Mouse (Mus musculus) embryonic facial prominence, embryonic 12.5 days (tissue): ENCODE results near the gene Fam189a2. TPM values are rescaled to one million over a fixed set of nuclear protein-coding genes. Genes with fewer than 3 reads are reported as not detected.

ENCODE experiments used
- ATAC-seq: fragments of 200-750 bp; cut with Nextera tagmentation; 2 replicates; pipeline ENCODE4 v1.8.0; 2017; ENCODE audit not compliant: insufficient number of reproducible peaks, insufficient read depth, low FRiP score, low TSS enrichment
- H3K27ac ChIP-seq: fragments of 300-500 bp; sonication (generic); 2 replicates; pipeline ENCODE4 v1.5.1; 2016; ENCODE audit warnings: mild to moderate bottlenecking
- H3K27me3 ChIP-seq: fragments of 300-500 bp; sonication (generic); 2 replicates; pipeline ENCODE4 v1.6.1; 2016; ENCODE audit warnings: mild to moderate bottlenecking, moderate library complexity
- H3K36me3 ChIP-seq: fragments of 300-500 bp; sonication (generic); 2 replicates; pipeline ENCODE4 v1.6.1; 2016; ENCODE audit warnings: mild to moderate bottlenecking
- H3K4me1 ChIP-seq: fragments of 300-500 bp; sonication (generic); 2 replicates; pipeline ENCODE4 v1.6.1; 2016
- H3K4me2 ChIP-seq: fragments of 300-500 bp; sonication (generic); replicated peaks from 2 replicates; pipeline ENCODE4 v1.6.1; 2016; ENCODE audit warnings: mild to moderate bottlenecking, moderate library complexity
- H3K4me3 ChIP-seq: fragments of 300-500 bp; sonication (generic); 2 replicates; pipeline ENCODE4 v1.5.1; 2016; ENCODE audit warnings: mild to moderate bottlenecking
- H3K9ac ChIP-seq: fragments of 300-500 bp; sonication (generic); 2 replicates; pipeline ENCODE4 v1.6.1; 2016; ENCODE audit warnings: mild to moderate bottlenecking, moderate library complexity
- H3K9me3 ChIP-seq: fragments of 300-500 bp; sonication (generic); 2 replicates; pipeline ENCODE4 v1.6.1; 2016; ENCODE audit warnings: mild to moderate bottlenecking, moderate library complexity
- WGBS: fragments of 180-500 bp; shearing (Covaris S2); methylation state at CpG from one replicate; pipeline ENCODE4 v1.1.7; 2016; 5-methylcytosine and 5-hydroxymethylcytosine counted together
- polyA plus RNA-seq: library from polyadenylated mRNA; unstranded; fragments of >200 nt; fragmentation: Nextera tagmentation; extraction: Ambion mirVana; gene quantifications from 2 replicates; pipeline ENCODE4 v1.2.1, GENCODE M21; 2016

Fam189a2 gene
- polyA plus RNA-seq, 1 experiment from 2014 or later, result 0.55 TPM

DNA sequence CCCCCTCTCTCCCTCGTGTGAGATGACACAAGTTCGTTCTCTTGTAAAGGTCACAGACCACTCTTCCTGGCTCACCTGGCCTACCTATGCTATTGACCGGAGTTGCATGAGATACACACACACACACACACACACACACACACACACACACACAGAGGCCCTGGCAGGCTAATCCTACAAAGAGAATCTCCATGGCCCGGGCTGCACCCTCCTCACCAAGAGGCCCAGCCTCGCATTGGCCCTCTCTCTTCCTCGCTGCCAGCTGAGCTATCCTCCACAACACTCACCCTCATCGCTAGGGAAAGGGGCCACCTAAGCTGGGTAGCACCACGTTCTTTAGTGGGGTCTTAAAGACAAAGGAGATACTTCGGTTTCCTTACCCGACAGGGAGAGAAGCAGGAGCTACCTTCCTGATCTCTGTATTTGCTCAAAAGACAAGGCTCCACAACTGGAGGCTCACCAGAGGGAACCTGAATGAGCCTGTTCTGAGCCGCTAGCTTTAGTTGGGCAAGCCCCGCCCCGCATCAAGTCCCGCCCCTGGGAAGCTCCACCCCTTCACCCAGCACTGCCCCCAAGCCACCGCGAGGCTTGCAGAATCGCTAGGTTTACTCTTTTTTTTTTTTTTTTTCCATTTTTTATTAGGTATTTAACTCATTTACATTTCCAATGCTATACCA, 74.4 kb downstream of the Fam189a2 start:
- no peak overlapping the region for H3K27ac ChIP-seq
- no peaks in the 10 kb centered on the region for H3K9me3 ChIP-seq
- ATAC-seq, result no peak
- 63% methylated on average over 16 of the region's 17 CpGs for WGBS
- no peaks in the 10 kb centered on the region for H3K36me3 ChIP-seq
- no peak overlapping the region for H3K4me3 ChIP-seq
- 0 out of 2 replicates have a peak, but pooled peaks cover 4% of the 10 kb centered on the region for H3K4me1 ChIP-seq
- no peaks in the 10 kb centered on the region for H3K27me3 ChIP-seq
- H3K9ac ChIP-seq, result no peak overlapping the region
- no peak overlapping the region for H3K4me2 ChIP-seq

GRCm38 (mm10) chr19:23955461-23955860, 75.4 kb downstream of the Fam189a2 start:
- Histone ChIP-seq H3K4me3 (no peak overlapping the region), H3K36me3 (no peaks in the 10 kb centered on the region), H3K4me2 (no peak overlapping the region), H3K27ac (no peak overlapping the region), H3K4me1 (0 out of 2 replicates have a peak, but pooled peaks cover 4% of the 10 kb centered on the region), H3K27me3 (no peaks in the 10 kb centered on the region), H3K9me3 (no peaks in the 10 kb centered on the region), H3K9ac (no peak overlapping the region)
- ATAC-seq, result no peak
- 89% methylated on average over 8 of the region's 8 CpGs for WGBS

- H3K4me2 ChIP-seq, result no peak overlapping the region
- H3K36me3 ChIP-seq, result no peaks in the 10 kb centered on the region
- ATAC-seq, result no peak
- no peak overlapping the region for H3K9ac ChIP-seq
- no peak overlapping the region for H3K27ac ChIP-seq
- H3K9me3 ChIP-seq, result no peaks in the 10 kb centered on the region
- 29% methylated on average over 12 of the region's 12 CpGs for WGBS
- H3K4me1 ChIP-seq, result peaks cover 5% of the 10 kb centered on the region
- H3K4me3 ChIP-seq, result no peak overlapping the region
- no peaks in the 10 kb centered on the region for H3K27me3 ChIP-seq
Observed at GRCm38 (mm10) chr19:23948301-23949000, 82.4 kb downstream of the Fam189a2 start.

- H3K4me1 ChIP-seq, result peaks cover 5% of the 10 kb centered on the region
- no peaks in the 10 kb centered on the region for H3K27me3 ChIP-seq
- 35% methylated on average over 4 of the region's 4 CpGs for WGBS
- no peaks in the 10 kb centered on the region for H3K36me3 ChIP-seq
- no peaks in the 10 kb centered on the region for H3K9me3 ChIP-seq
- H3K4me3 ChIP-seq, result no peak overlapping the region
- no peak overlapping the region for H3K9ac ChIP-seq
- H3K27ac ChIP-seq, result no peak overlapping the region
- H3K4me2 ChIP-seq, result no peak overlapping the region
- no peak for ATAC-seq
Observed at GRCm38 (mm10) chr19:23947871-23948270, 82.9 kb downstream of the Fam189a2 start.

DNA sequence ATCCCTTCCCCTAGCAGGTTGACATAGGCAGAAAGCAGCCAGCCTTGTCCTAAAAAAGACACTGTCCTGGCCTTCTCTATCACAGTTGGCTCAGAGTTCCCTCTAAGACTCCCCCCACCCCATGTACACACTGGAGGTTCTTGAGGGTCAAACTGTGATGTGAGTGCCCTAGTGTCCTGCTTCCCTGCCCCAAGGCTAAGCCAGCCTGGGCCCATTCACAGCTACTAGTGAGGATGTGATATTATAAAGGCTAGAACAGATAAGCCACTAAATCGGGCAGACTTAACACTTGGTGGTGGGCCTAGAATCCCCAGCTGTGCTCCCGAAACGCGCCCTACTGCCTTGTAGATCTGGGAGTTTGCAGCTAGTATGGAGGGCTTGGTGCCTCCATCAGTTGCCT, 84.1 kb downstream of the Fam189a2 start:
- 84% methylated on average over 4 of the region's 4 CpGs for WGBS
- Histone ChIP-seq H3K9me3 (no peaks in the 10 kb centered on the region), H3K27me3 (no peaks in the 10 kb centered on the region), H3K4me3 (no peak overlapping the region), H3K9ac (no peak overlapping the region), H3K27ac (no peak overlapping the region), H3K4me1 (peaks cover 5% of the 10 kb centered on the region), H3K4me2 (no peak overlapping the region), H3K36me3 (no peaks in the 10 kb centered on the region)
- no peak for ATAC-seq

DNA sequence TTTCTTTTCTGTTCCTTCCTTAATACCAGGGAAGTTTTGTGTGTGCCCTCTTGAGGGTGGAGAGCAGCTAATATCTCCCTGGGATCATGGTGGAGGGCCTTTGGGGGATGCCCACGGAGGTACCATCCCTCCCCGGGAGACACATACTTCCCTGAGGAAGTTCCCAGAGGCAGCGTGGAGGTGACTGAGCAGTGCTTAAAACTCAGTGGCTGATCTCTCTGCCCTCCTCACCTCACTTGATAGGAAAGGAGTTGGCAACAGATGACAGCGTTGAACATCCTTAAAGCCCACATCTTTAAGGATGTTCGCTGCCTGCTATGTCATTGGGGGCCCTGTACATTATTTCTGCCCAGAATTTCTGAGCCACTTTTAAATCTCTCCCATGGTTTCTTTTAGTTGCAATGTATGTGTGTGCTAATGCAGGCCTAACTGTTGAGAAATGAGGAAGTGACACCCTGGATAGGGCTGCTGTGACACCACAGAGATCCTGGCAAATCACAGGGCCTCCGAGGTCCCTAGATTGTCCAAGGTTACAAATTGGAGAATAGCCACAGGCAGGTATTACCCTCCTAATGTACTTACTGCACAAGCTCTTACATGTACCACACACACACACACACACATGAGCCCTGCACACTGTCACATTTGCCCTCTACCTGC, 84.7 kb downstream of the Fam189a2 start:
- WGBS, result 77% methylated on average over 6 of the region's 6 CpGs
- H3K9ac ChIP-seq, result no peak overlapping the region
- H3K27me3 ChIP-seq, result no peaks in the 10 kb centered on the region
- no peak for ATAC-seq
- H3K36me3 ChIP-seq, result no peaks in the 10 kb centered on the region
- H3K4me2 ChIP-seq, result no peak overlapping the region
- H3K27ac ChIP-seq, result no peak overlapping the region
- H3K9me3 ChIP-seq, result no peaks in the 10 kb centered on the region
- H3K4me3 ChIP-seq, result no peak overlapping the region
- H3K4me1 ChIP-seq, result peaks cover 5% of the 10 kb centered on the region

- H3K4me3 ChIP-seq, result no peak overlapping the region
Observed at GRCm38 (mm10) chr19:23942886-23943285, 87.9 kb downstream of the Fam189a2 start.

GRCm38 (mm10) chr19:23941422-23941949, 89.3 kb downstream of the Fam189a2 start:
- Histone ChIP-seq H3K4me3 (no peak overlapping the region), H3K4me1 (no peaks in the 10 kb centered on the region), H3K9ac (no peak overlapping the region), H3K4me2 (no peak overlapping the region), H3K36me3 (no peaks in the 10 kb centered on the region), H3K9me3 (no peaks in the 10 kb centered on the region), H3K27me3 (no peaks in the 10 kb centered on the region), H3K27ac (no peak overlapping the region)
- 78% methylated on average over 12 of the region's 12 CpGs for WGBS
- no peak for ATAC-seq

More at GRCm38 (mm10) chr19:23942886-23943285, 87.9 kb downstream of the Fam189a2 start:
- Histone ChIP-seq H3K4me1 (no peaks in the 10 kb centered on the region), H3K9me3 (no peaks in the 10 kb centered on the region), H3K4me2 (no peak overlapping the region), H3K9ac (no peak overlapping the region), H3K27me3 (no peaks in the 10 kb centered on the region), H3K36me3 (no peaks in the 10 kb centered on the region), H3K27ac (no peak overlapping the region)
- no peak for ATAC-seq
- 89% methylated on average over 7 of the region's 7 CpGs for WGBS

DNA sequence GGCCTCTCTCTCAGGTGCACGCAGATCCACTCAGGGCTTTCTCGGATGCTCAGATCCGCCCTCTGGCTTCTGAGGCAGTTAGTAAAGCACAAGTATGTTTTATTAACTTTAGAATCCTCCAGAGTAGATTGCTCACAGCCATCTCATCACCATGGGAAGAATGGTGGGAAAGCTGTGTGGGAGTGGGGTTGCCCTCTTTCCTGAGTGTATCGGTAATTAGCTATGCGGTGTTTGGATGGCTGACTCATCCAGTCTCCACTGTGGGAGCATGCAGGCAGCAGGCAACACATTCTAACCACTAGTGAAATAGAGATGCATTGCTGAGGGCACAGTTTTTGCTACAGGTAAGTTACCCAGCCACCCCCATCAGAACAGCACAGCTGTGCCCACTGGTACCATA, 100.0 kb downstream of the Fam189a2 start:
- 94% methylated on average over 5 of the region's 5 CpGs for WGBS
- Histone ChIP-seq H3K4me1 (no peaks in the 10 kb centered on the region), H3K36me3 (no peaks in the 10 kb centered on the region), H3K4me3 (no peak overlapping the region), H3K27me3 (no peaks in the 10 kb centered on the region), H3K27ac (no peak overlapping the region), H3K9me3 (no peaks in the 10 kb centered on the region), H3K4me2 (no peak overlapping the region), H3K9ac (no peak overlapping the region)
- no peak for ATAC-seq

DNA sequence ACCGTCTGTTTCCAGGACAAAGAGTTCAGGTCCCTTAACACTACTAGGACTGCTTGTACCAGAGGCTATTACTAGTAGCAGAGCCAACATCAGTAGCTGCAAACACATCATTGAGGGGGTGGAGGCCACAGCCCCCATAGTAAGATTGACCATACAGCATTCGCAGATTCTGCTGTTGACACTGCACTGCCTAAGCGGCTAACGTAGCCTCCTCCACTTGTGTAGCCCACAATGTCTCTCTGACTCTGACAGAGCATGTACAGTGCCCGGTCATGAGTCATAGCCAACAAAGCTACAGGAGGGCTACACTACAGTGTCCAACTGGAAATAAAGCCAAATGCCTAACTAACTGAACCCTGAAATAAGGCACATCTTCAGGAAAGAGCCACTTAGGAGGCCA, 105.3 kb downstream of the Fam189a2 start:
- no peaks in the 10 kb centered on the region for H3K27me3 ChIP-seq
- H3K4me3 ChIP-seq, result no peak overlapping the region
- WGBS, result 91% methylated on average over 5 of the region's 5 CpGs
- H3K4me1 ChIP-seq, result no peaks in the 10 kb centered on the region
- no peaks in the 10 kb centered on the region for H3K36me3 ChIP-seq
- H3K9me3 ChIP-seq, result no peaks in the 10 kb centered on the region
- ATAC-seq, result no peak
- H3K4me2 ChIP-seq, result no peak overlapping the region
- no peak overlapping the region for H3K27ac ChIP-seq
- H3K9ac ChIP-seq, result no peak overlapping the region

DNA sequence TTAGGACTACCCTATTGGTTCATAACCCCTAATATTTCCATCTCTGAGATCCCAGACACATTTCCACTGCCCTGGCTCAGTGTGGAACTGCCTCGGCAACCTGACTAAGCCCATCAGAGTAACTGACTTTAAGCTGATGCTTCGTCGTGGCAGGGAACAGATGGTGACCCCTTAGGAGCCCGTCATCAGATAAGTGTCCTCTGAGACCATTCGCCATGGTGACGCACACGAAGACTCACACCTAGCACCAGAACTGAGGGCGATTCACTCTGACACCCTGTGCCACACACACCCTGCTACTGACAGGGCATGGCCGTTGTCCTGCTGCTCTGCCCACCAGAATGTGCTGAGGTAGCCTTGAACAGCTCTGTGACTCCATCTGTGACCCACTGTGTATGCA, 106.0 kb downstream of the Fam189a2 start:
- Histone ChIP-seq H3K4me2 (no peak overlapping the region), H3K9ac (no peak overlapping the region), H3K27ac (no peak overlapping the region), H3K27me3 (no peaks in the 10 kb centered on the region), H3K4me1 (no peaks in the 10 kb centered on the region), H3K9me3 (no peaks in the 10 kb centered on the region), H3K36me3 (no peaks in the 10 kb centered on the region), H3K4me3 (no peak overlapping the region)
- 82% methylated on average over 9 of the region's 9 CpGs for WGBS
- ATAC-seq, result no peak

DNA sequence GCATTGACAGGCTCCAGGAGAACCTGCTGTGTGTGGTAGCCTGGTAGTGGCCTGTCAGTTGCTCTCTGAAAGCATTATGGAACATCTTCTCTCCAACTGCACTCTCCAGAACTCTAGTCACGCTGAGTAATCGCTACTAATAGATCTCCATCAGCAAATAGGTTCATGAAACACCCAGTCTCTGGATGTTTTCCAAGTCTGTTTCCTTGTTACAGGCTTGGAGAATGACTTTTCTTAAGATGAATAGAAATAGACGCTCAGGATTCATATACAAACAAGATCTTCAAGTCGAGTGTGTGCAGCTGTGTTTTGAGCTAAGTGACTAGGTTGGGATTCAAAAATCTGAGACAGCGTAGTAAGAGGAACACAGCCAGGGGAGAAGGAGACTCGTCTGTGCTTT, 106.8 kb downstream of the Fam189a2 start:
- no peak overlapping the region for H3K4me2 ChIP-seq
- no peaks in the 10 kb centered on the region for H3K9me3 ChIP-seq
- H3K36me3 ChIP-seq, result no peaks in the 10 kb centered on the region
- H3K27ac ChIP-seq, result no peak overlapping the region
- no peaks in the 10 kb centered on the region for H3K4me1 ChIP-seq
- H3K9ac ChIP-seq, result no peak overlapping the region
- WGBS, result 83% methylated on average over 6 of the region's 6 CpGs
- no peaks in the 10 kb centered on the region for H3K27me3 ChIP-seq
- no peak for ATAC-seq
- no peak overlapping the region for H3K4me3 ChIP-seq
